Mouse (Mus musculus) small intestine, adult 2 months (tissue): ENCODE measurements around the gene Ednrb.
"Not testable (repeated sequence)": the region's sequence is repeated elsewhere in the genome, so short reads cannot be mapped to it uniquely, and the experiment has no call there.

Experiments used
- CTCF ChIP-seq: fragments of 200-500 bp; IDR thresholded peaks from 2 replicates; pipeline ENCODE4 v1.5.1; 2012; ENCODE audit warnings: low read depth, mild to moderate bottlenecking, control low read depth, inconsistent platforms, low read length, moderate library complexity, mixed read lengths; ENCODE audit not compliant: insufficient replicate concordance, insufficient read length; ENCODE audit errors: extremely low read depth
- POLR2A ChIP-seq: fragments of 200-500 bp; IDR thresholded peaks from 2 replicates; pipeline ENCODE4 v1.6.1; 2012; ENCODE audit warnings: low read depth, mild to moderate bottlenecking, control low read depth, inconsistent platforms, low read length, moderate library complexity

DNA sequence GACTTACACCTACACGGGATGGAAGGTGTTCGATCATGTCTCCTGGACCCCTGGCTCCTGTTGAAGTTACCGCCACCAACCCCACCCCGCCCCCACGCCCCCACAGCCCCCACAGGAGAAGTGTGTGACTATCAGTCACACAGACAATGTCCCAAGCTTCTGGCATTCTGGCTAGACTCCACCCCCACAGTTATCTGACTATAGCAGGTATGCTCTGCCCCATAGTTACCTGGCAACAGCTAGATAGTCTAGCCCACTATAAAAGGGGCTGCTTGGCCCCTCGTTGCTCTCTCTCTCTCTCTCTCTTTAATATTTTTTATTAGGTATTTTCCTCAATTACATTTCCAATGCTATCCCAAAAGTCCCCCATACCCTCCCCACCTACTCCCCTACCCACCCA is 63.9 kb downstream of the Ednrb start:
- TF ChIP-seq CTCF, POLR2A: not testable (repeated sequence)
